Mouse (Mus musculus) megakaryocyte, adult 5-6 weeks (primary cell): ENCODE measurements around the gene Coa5. TPM values are rescaled to one million over a fixed set of nuclear protein-coding genes. Genes with fewer than 3 reads are reported as not detected.

ENCODE experiments used
- ATAC-seq: 2 replicates; pipeline ENCODE4 v1.8.0; 2016; ENCODE audit warnings: mild to moderate bottlenecking, inconsistent platforms; ENCODE audit not compliant: poor library complexity, severe bottlenecking
- total RNA-seq, 2 experiments: library from RNA; stranded (forward) in 1 of 2; stranded (reverse) in 1 of 2; fragments of 153-499, 151-499 nt in 1 of 2; fragments of 221-1000, 200-1000 nt in 1 of 2; gene quantifications; 2 replicates each; pipeline versions ENCODE4 v1.2.3 to v1.2.4; 2015 to 2017

Coa5 gene
- total RNA-seq, 2 experiments from 2014 or later: 54.5 to 56.4 TPM

GRCm38 (mm10) chr1:37436419-37436818, 6.5 kb upstream of the Coa5 start:
- no peak for ATAC-seq

- ATAC-seq: peak; percentile 36; the same call in 1 of the 2 replicates
These were observed 466 bp upstream of the Coa5 start for GRCm38 (mm10) chr1:37430297-37430840.

- ATAC-seq: no peak
These were observed 992 bp downstream of the Coa5 start for GRCm38 (mm10) chr1:37428911-37429310.

GRCm38 (mm10) chr1:37427144-37427875, 2.6 kb downstream of the Coa5 start:
- no peak for ATAC-seq

GRCm38 (mm10) chr1:37419420-37419819, 10.5 kb downstream of the Coa5 start:
- ATAC-seq: peak; percentile 100

GRCm38 (mm10) chr1:37415394-37415793, 14.5 kb downstream of the Coa5 start:
- ATAC-seq: no peak

GRCm38 (mm10) chr1:37409647-37410046, 20.3 kb downstream of the Coa5 start:
- no peak for ATAC-seq

- no peak for ATAC-seq
These were observed 21.2 kb downstream of the Coa5 start for GRCm38 (mm10) chr1:37408678-37409077.

GRCm38 (mm10) chr1:37408059-37408458, 21.8 kb downstream of the Coa5 start:
- ATAC-seq: no peak

- ATAC-seq: no peak
These were observed 22.7 kb downstream of the Coa5 start for GRCm38 (mm10) chr1:37407228-37407627.

- no peak for ATAC-seq
These were observed 24.8 kb downstream of the Coa5 start for GRCm38 (mm10) chr1:37405137-37405536.

- peak; percentile 68 for ATAC-seq
These were observed 28.2 kb downstream of the Coa5 start for GRCm38 (mm10) chr1:37401687-37402086.

- ATAC-seq: no peak
These were observed 30.2 kb downstream of the Coa5 start for GRCm38 (mm10) chr1:37399734-37400133.

GRCm38 (mm10) chr1:37398961-37399360, 30.9 kb downstream of the Coa5 start:
- ATAC-seq: no peak

GRCm38 (mm10) chr1:37396481-37396880, 33.4 kb downstream of the Coa5 start:
- ATAC-seq: no peak

GRCm38 (mm10) chr1:37393174-37393573, 36.7 kb downstream of the Coa5 start:
- ATAC-seq: no peak

GRCm38 (mm10) chr1:37386448-37386971, 43.4 kb downstream of the Coa5 start:
- ATAC-seq: no peak

GRCm38 (mm10) chr1:37384304-37384703, 45.6 kb downstream of the Coa5 start:
- ATAC-seq: no peak

GRCm38 (mm10) chr1:37380913-37381312, 49.0 kb downstream of the Coa5 start:
- ATAC-seq: no peak

GRCm38 (mm10) chr1:37379536-37379935, 50.4 kb downstream of the Coa5 start:
- no peak for ATAC-seq

- ATAC-seq: no peak
These were observed 51.8 kb downstream of the Coa5 start for GRCm38 (mm10) chr1:37378095-37378494.

GRCm38 (mm10) chr1:37376751-37377150, 53.2 kb downstream of the Coa5 start:
- ATAC-seq: no peak
